Mouse (Mus musculus) thymus, adult 2 months (tissue): ENCODE data around the gene Evx2.

ENCODE experiments used
- CTCF ChIP-seq: fragments of 200-500 bp; IDR thresholded peaks from 2 replicates; pipeline ENCODE4 v1.5.1; 2012; ENCODE audit warnings: mild to moderate bottlenecking, control low read depth, low read length, moderate library complexity, borderline replicate concordance; ENCODE audit not compliant: control insufficient read depth, poor library complexity, insufficient read depth; ENCODE audit errors: extremely low read depth
- POLR2A ChIP-seq: fragments of 200-500 bp; IDR thresholded peaks from 2 replicates; pipeline ENCODE4 v1.6.1; 2012; ENCODE audit warnings: mild to moderate bottlenecking, low read length, control low read depth, moderate library complexity; ENCODE audit not compliant: control insufficient read depth, poor library complexity, insufficient read depth; ENCODE audit errors: extremely low read depth

- TF ChIP-seq CTCF (no peak), POLR2A (no peak)
These were observed 21.4 kb upstream of the Evx2 start for GRCm38 (mm10) chr2:74680561-74681398.
